Comparison of ENCODE assay signal across 8 mouse cellular contexts in the genomic region with DNA sequence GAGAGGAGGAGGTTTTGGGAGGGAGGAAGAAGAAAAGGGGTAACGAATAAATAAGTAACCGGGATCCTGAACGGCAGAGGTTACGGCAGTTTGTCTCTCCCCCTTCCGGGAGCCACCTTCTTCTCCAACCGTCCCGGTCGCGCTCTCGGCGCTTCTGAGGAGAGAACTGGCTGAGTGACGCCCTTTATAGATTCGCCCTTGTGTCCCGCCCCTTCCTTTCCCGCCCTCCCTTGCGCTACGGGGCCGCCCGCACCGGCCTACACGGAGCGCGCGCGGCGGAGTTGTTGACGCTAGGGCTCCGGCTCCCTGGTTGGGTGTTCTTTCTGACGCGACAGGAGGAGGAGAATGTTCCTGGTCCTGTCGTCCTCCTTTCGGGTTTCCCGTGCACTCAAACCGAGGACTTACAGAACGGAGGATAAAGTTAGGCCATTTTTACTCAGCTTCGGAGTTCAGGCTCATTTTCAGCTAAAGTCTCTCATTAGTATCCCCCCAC. TPM values are rescaled to one million over a fixed set of nuclear protein-coding genes. Genes with fewer than 3 reads are reported as not detected.
A peak's percentile ranks its signal among the peaks of the same experiment; 100 is the strongest.
DNase-seq lines count a peak whose midpoint lies in the region; ATAC-seq and TF ChIP-seq lines count a peak whose summit lies in the region.

Polr2a (minus strand) TSS at position 160 of the 493 bp plus-strand sequence.

- TF ChIP-seq POLR2A in bone marrow macrophage, adult 2 months (IDR thresholded peaks at IDR 0.05; ENCODE audit: borderline replicate concordance, low read depth, low read length): peak; percentile 100
- TF ChIP-seq POLR2A in embryonic fibroblast, embryonic 13.5 days (IDR thresholded peaks at IDR 0.05; ENCODE audit: low read depth, low read length): peak; percentile 99

- peak within 1 kb of the TSS; percentile 97 for H3K27ac ChIP-seq in bone marrow macrophage, adult 2 months (ENCODE audit: insufficient read depth, low read depth, low read length)
- H3K27ac ChIP-seq in embryonic fibroblast, embryonic 13.5 days (ENCODE audit: insufficient read depth, low read length): peak within 1 kb of the TSS; percentile 95
- H3K27ac ChIP-seq in heart, embryonic 10.5 days: peak within 1 kb of the TSS; percentile 97
- H3K27ac ChIP-seq in kidney, embryonic 15.5 days: peak within 1 kb of the TSS; percentile 100

- peak within 1 kb of the TSS; percentile 83 for H3K4me3 ChIP-seq in bone marrow macrophage, adult 2 months (ENCODE audit: insufficient read depth, low read length)
- H3K4me3 ChIP-seq in embryonic fibroblast, embryonic 13.5 days (ENCODE audit: insufficient read depth, low read length): peak within 1 kb of the TSS; percentile 98
- H3K4me3 ChIP-seq in heart, embryonic 10.5 days: peak within 1 kb of the TSS; percentile 71
- H3K4me3 ChIP-seq in kidney, embryonic 15.5 days (replicated peaks): peak within 1 kb of the TSS; percentile 69

- peak within 1 kb of the TSS; percentile 76 for H3K9ac ChIP-seq in kidney, embryonic 15.5 days

- H3K27me3 ChIP-seq in heart, embryonic 10.5 days (ENCODE audit: insufficient read depth, poor library complexity, severe bottlenecking): no peaks in the 10 kb centered on the region
- no peaks in the 10 kb centered on the region for H3K27me3 ChIP-seq in kidney, embryonic 15.5 days

- DNase-seq in A20 (ENCODE audit: low read depth, low spot score) (peak; percentile 99), liver (peak; percentile 97)
- DNase-seq in heart, embryonic 10.5 days (ENCODE audit: low spot score): peak; percentile 98
- DNase-seq in spleen, postnatal 4 days (ENCODE audit: low spot score in 2 of 2): peak; percentile 98 to 99

- peak; percentile 95 for ATAC-seq in kidney, embryonic 15.5 days (replicated peaks; ENCODE audit: low FRiP score)
- peak; percentile 77 for ATAC-seq in monocyte, adult 5-6 weeks (replicated peaks; ENCODE audit: insufficient number of reproducible peaks, low FRiP score, low TSS enrichment, poor library complexity, severe bottlenecking)

- H3K36me3 ChIP-seq in heart, embryonic 10.5 days: no peaks in the 10 kb centered on the region
- H3K36me3 ChIP-seq in kidney, embryonic 15.5 days: no peaks in the 10 kb centered on the region

- peaks cover 28% of the 10 kb centered on the region for H3K4me1 ChIP-seq in bone marrow macrophage, adult 2 months (ENCODE audit: control insufficient read depth, insufficient read depth, low read length)
- peaks cover 13% of the 10 kb centered on the region for H3K4me1 ChIP-seq in embryonic fibroblast, embryonic 13.5 days (ENCODE audit: control insufficient read depth, insufficient read depth, low read length)
- peaks cover 40% of the 10 kb centered on the region for H3K4me1 ChIP-seq in heart, embryonic 10.5 days
- H3K4me1 ChIP-seq in kidney, embryonic 15.5 days: peaks cover 49% of the 10 kb centered on the region

- H3K9me3 ChIP-seq in heart, embryonic 10.5 days: no peaks in the 10 kb centered on the region
- H3K9me3 ChIP-seq in kidney, embryonic 15.5 days (replicated peaks): no peaks in the 10 kb centered on the region

- H3K4me2 ChIP-seq in kidney, embryonic 15.5 days: peak within 1 kb of the TSS; percentile 64

- WGBS in heart, embryonic 10.5 days: 1% methylated on average over 35 of the region's 36 CpGs
- WGBS in kidney, embryonic 15.5 days: 0% methylated on average over 36 of the region's 36 CpGs

- no peak for TF ChIP-seq CTCF in bone marrow macrophage, adult 2 months (IDR thresholded peaks at IDR 0.05; ENCODE audit: low read depth, low read length)
- TF ChIP-seq CTCF in embryonic fibroblast, embryonic 13.5 days (IDR thresholded peaks at IDR 0.05; ENCODE audit: borderline replicate concordance, insufficient read depth, low read length): no peak

RNA-seq across cellular contexts. Expression of gene Polr2a, which starts in this region (rescaled TPM):
- polyA plus RNA-seq in bone marrow macrophage, adult 2 months (2012; ENCODE audit: insufficient read depth, insufficient read length, missing spikeins): 46.5 and 69.7 TPM in 2 replicates
- polyA plus RNA-seq in embryonic fibroblast, embryonic 13.5 days (2011; ENCODE audit: insufficient read length, low read depth, missing spikeins): 82.6 and 90.9 TPM in 2 replicates
- polyA plus RNA-seq in heart, embryonic 10.5 days (2016; fragmentation: Nextera tagmentation; extraction: Ambion mirVana): 24.9 and 29.6 TPM in 2 replicates
- polyA plus RNA-seq in kidney, embryonic 15.5 days (2015; fragmentation: Nextera tagmentation; extraction: Ambion mirVana): 29.9 and 31.1 TPM in 2 replicates
- 21.5 to 120 TPM (median 48.7 TPM) in 3 replicates for total RNA-seq in monocyte, adult 5-6 weeks (2017)

Comparison
In these comparisons a context has a peak if more than half of its experiments do, and no peak if none do; other contexts are left out.
1. Peak in every context shown above with its lines: DNase-seq, ATAC-seq, H3K4me3 ChIP-seq and H3K27ac ChIP-seq.